Mouse (Mus musculus) A20 (cell line): ENCODE measurements at regions not wholly inside any gene's neighbourhood (a gene's known extent, or its start where the extent isn't known, plus 50 kb on each side); places are given as distances from the start of the nearest gene placed in this dataset.

Experiments
- DNase-seq: peaks from one replicate; pipeline ENCODE4 v3.0.0-alpha.2; 2011; ENCODE audit warnings: low read depth, low spot score

GRCm38 (mm10) chr10:109486917-109487604 lies 476.3 kb upstream of the Syt1 start:
- DNase-seq: no peak

DNA sequence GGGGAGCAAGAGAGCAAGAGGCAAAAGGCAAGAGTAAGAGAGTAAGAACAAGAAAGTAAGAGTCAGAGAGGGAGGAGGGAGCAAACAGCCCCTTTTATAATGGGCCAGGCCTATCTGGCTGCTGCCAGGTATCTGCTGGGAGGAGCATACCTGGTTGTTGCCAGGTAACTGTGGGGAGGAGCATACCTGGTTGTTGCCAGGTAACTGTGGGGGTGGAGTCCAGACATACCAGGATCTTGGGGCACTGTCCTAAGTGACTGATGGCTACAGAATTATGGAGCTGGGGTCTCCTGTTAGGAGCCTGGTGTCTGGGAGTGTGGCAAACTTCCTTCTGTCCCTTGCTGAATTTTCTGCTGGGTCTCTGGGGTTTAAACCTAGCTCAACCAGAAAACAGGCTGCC lies 469.8 kb upstream of the Syt1 start:
- DNase-seq: no peak

DNA sequence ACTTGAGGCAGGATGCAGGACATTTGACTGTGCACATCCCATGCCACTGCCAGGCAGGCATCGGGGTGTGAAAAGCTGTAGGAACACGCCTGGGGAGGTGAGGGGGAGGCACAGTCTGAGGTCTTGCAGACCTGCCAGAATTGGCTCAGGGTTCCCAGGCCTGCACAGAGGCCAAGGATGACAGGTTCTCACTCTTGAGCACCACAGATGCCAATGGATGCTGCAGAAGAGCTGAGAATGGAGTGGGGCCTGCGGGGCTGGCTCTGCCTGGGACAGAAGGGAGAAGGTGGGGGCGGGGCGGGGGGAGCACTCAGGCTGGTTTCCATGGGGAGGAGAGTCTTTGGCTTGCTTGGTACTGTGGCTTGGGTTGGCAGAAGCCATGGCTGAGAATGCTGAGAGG lies 469.2 kb upstream of the Syt1 start:
- no peak for DNase-seq

DNA sequence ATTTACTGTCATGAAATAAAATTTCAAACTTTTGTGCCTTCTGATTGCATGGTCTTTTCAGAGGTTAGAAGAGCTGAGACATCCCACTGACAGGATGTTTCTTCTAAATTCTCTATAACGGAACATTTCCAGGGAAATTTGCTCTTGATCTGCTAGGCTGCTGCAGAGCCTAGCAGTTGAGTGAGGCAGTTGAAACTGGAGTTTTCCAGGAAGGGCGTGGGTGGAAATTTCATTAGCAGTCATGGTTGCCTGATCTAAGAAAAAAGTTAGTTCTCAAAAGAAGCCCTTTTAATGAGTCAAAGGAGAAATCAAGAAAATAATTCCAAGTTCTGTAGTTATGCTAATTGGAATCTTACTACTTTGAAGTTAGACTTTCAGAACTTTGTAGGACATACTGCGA lies 455.7 kb upstream of the Syt1 start:
- DNase-seq: no peak

DNA sequence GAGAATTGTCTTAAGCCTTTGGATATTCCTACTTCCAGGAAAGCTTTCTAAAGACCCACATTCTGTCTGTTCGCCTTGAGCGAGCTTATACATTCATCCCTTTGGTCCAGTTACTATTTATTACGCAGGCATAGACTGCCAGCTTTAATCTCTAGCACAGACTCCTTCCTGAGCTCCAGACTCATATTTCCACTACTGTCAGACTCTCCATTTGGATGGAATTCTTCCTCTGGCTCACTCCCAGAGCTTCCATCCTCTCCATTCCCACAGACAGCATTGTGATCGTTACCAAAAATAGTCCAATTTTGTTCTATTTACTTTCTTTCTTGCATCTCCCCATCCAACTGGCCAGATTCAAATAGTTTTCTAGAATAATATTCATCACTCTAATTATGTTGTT lies 420.3 kb upstream of the Syt1 start:
- DNase-seq: no peak

DNA sequence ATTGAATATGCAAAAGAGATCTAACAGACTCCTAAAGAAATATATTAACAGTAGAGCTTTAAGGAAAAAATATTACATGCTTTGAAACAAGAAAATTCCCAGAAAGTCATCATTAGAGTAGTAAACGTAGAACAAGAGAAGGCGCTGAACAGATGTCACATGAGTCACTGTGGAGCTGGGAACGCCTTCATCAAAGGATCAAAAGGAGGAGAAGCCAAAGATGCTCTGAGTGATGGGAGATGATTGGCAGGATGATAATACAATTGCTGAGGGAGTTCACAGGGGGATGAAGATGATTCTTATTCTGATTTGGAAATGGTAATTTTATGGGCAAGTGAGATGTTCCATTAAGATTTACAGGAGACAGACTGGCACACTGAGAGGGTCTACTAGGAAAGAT lies 417.1 kb upstream of the Syt1 start:
- DNase-seq: no peak

GRCm38 (mm10) chr10:109407011-109407410 lies 396.2 kb upstream of the Syt1 start:
- no peak for DNase-seq

DNA sequence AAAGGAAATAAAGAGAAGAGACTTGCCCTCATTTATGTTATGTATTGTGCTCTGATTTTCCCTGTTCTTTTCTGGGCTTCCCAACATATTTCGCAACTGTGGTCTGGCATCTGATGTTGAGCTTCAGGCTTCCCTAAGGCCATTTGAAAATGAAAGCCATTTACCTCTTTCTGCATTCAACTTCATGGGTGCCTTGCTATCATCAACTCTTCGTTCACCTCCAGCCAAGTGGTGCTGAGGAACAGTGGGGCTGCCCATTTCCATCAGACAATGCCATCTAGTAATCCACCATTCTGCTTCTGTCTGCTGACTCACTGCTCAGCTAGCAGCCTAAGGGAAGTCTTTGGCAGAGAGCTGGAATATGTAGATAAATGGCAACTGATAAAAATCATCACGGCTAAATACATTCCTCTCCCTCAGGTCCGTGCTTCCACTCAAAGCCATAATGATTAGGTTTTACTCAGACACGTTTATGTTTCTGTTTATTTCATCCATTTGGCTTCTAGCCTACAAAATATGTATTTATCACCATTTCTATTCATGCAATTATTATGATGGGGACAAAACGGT lies 394.4 kb upstream of the Syt1 start:
- DNase-seq: no peak

- no peak for DNase-seq
Measured at GRCm38 (mm10) chr10:109383758-109384157, 373.0 kb upstream of the Syt1 start.

DNA sequence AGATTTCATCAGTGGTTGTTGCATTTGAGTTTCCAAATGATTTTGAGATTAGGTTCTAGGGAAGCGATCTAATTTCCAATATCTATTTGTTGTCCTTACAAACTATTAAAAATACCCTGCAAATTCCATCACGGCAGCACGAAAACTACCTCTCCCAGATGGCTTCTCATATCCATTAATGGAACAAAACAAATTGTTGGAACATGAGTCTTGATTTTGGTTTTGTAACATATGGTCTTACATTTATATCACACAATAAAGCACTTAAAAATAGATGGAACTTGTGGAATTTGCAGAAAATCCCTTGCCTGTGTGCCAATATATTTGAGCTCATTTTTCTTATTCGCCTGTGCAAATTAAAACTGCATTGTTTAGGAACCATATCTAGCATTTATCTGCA lies 368.1 kb upstream of the Syt1 start:
- DNase-seq: no peak

- DNase-seq: no peak
Measured at GRCm38 (mm10) chr10:109360161-109360560, 349.4 kb upstream of the Syt1 start.

- DNase-seq: no peak
Measured at GRCm38 (mm10) chr10:109358812-109359211, 348.0 kb upstream of the Syt1 start.

GRCm38 (mm10) chr10:109332846-109333386 lies 322.1 kb upstream of the Syt1 start:
- DNase-seq: no peak

DNA sequence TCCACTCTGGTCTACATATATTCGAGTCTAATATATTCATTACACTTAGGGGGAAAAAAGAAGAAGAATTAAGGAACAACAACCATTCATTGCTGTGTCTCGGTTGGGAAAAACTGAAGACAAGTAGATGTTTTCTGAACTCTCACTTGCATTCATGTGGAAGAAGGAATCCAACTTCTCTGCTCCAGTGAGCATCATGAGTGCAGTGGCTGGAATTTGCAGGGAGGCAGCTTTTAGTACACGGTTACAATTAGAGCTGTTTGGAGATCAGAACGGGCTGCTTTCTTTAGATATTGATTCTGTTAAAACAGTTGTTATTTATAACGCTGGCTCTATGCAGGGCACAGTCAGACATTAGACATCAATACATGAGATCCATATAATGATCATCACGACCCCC lies 298.5 kb upstream of the Syt1 start:
- DNase-seq: no peak

DNA sequence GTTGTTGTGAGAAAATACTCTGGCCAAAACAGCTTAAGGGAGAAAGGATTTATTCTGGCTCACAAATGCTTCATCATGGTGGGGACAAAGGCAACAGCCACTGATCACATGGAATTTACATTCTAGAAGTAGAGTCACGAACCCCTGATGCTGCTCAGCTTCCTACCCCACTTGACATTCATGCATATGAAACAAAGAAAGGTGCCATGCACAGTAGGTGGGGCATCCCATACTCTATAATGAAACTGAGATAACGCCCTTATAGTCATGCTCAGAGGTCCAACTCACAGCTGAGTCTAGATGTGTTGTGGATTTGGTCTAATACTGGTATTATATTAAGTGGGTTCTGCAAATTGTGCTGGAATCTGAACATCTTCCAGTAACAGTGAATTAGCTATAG lies 289.4 kb upstream of the Syt1 start:
- DNase-seq: no peak

DNA sequence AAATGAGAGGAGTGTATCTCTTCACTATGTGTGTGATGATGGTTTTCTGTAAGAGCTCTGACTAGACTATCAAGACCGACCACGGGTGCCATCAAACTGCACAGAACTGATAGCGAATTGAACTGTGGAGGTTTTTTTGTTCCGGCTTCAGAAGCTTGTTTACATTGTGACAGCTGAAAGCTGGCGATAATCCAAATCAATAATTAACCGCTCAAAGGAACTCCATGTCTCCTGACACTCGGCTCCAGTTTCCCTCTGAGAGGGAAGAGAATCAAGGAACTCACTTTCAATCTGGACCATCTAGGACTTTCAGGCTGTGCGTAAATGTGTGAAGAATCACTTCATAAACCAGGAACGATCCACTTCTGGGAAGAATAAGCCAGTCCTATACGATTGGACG lies 289.0 kb upstream of the Syt1 start:
- DNase-seq: no peak

- DNase-seq: no peak
Measured at GRCm38 (mm10) chr10:109283348-109283747, 272.6 kb upstream of the Syt1 start.

DNA sequence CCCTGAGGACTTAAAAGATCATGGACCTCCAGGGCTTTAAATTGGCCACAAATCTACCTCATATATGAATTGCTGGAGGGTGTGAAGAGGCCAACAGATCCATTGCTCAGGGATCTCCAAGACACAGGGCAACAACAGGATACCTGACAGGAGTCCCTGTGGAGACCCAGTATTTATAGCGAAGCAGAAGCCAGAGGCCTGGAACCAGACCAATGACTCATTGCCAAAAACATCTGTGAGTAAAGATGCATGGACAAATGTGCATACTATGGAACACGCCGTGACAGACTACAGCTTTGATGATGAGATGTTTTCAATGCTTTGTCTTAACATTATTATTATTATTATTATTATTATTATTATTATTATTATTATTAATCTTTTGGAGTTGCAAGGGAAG lies 239.0 kb upstream of the Syt1 start:
- no peak for DNase-seq

GRCm38 (mm10) chr10:109246328-109246727 lies 235.5 kb upstream of the Syt1 start:
- DNase-seq: no peak

DNA sequence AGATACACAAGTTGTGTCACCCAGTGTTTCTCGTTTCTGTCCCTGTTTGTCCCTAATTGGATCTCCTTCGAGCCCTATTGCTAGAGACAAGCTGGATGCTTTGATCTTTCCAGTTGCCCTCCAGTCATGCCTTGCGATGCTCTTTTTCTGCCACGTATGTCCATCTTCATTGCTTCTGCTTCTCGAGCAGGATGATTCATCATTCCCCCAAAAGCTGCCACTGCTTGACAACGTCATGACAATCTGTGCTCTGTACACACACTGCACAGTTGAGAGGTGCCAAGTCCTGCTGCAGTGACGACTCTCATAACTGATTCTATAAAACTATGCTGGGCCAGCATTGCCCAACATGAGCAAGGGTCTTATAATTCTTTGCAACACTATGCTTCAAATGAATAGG lies 226.2 kb upstream of the Syt1 start:
- DNase-seq: no peak

- no peak for DNase-seq
Measured at GRCm38 (mm10) chr10:109226989-109227388, 216.2 kb upstream of the Syt1 start.

DNA sequence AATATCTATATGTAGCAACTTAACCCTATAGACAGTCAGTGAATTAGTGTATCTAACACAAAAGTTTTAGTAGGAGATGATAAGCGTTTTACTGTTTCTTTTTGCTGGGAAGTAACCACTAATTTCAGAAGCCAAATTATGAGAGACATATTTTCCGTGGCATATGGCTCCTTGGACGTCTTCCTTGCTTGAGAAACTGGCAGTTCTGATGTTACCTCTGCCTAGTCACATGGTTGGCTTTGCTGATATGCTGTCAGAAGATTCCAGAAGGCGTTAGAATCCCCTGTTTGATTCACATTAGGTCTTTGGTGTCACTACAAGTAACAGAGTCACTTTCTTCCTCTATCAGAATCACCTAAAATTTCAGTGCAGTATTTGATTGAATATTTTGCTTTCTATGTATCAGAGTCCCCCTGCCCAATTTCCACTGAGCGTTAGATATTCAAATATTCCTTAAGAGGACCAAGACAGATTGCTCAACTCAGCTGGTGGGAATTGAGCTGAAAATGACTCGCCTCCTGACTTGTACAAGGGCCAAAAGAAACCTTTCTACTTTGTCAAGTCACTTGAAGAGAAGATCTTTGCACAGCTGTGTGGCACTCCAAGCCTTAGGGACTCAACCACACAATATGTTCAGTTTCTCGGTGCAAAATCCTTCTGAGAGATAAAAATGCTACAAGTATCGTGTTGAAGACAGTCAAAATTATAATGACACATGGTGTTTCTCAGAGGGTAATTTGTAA lies 178.2 kb upstream of the Syt1 start:
- no peak for DNase-seq

DNA sequence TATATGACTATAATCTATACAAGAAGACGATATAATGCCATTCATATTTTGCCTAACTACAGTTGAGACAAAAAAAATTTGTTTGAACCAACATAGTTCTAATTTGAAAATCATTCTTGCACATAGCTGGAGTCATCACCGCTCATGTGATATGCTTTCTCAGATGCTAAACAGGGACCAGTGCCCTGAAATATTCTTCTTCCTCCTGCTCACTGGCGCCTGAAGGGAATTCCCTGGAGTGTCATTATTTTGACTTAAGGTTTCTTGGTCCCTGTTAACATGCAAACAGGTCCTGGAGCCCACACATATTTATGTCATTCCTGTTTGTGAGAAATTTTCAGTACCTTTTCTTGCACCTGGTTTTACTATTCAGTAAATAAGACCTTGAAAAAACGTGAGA lies 177.5 kb upstream of the Syt1 start:
- DNase-seq: no peak
